Mouse (Mus musculus) ES-Bruce4 (cell line): ENCODE measurements around the gene Anks1b.

ENCODE experiments used
- CTCF ChIP-seq: IDR thresholded peaks from one replicate; pipeline ENCODE4 v1.8.1; 2011; ENCODE audit warnings: low read depth, low read length
- EP300 ChIP-seq: IDR thresholded peaks from 2 replicates; pipeline ENCODE4 v1.6.1; 2011; ENCODE audit warnings: low read depth, low read length; ENCODE audit not compliant: insufficient read depth
- POLR2A ChIP-seq: IDR thresholded peaks from one replicate; pipeline ENCODE4 v1.8.1; 2011; ENCODE audit warnings: low read length; ENCODE audit not compliant: insufficient read depth

DNA sequence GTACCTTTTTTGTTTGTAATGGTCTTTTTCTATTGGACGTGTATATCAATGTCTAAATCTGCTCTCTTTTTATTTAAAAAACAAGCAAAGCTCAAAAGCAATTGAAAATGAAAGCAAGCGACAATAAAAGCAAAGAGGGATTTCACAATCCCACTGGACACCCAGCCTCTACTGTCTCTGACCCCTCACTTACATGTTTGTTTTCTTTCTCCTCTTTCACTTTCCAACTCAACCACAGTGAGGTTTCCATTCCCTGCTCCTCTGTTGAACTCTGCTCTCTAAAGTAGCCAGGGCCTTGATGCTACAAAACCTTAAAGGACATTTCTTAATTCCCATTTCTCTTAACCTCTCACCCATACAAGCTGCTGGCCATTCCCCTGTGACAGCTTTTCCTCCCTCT, 400.0 kb downstream of the Anks1b start:
- no peak for TF ChIP-seq EP300
- TF ChIP-seq CTCF, result no peak
- TF ChIP-seq POLR2A, result no peak
